Mouse (Mus musculus) kidney, adult 9 months (tissue): Measurements from ENCODE around the gene Rpn2.
A peak's percentile ranks its signal among the peaks of the same experiment; 100 is the strongest.

Source experiments
- DNase-seq: peaks from one replicate; pipeline ENCODE4 v3.0.0; 2022

Rpn2 gene

GRCm38 (mm10) chr2:157360028-157360427 lies 81.2 kb downstream of the Rpn2 start:
- no peak for DNase-seq

GRCm38 (mm10) chr2:157363031-157363430 lies 84.2 kb downstream of the Rpn2 start:
- DNase-seq = no peak

DNA sequence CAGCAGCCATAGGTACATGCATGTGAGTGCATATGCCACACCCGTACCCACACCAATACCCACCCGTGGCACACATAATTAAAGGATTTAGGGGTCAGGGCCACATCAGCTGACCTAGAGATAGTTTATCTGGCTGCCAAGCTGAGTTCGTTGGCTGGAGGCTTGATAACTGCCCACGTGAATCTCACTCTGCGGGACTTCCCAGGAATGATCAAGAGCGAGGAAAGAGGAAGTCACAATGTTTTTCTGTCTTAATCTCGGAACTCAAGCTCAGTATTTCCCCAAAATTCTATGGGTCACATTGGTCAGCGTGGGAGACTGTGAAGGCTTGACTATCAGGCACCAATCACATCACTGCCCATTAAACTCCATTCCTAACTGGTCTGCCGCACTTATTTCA lies 87.9 kb downstream of the Rpn2 start:
- DNase-seq = no peak

- DNase-seq = peak; percentile 95
Observed at GRCm38 (mm10) chr2:157367184-157367893, 88.5 kb downstream of the Rpn2 start, which contains the start of gene Manbal. TSS of gene Manbal (plus strand) at chr2:157367594.

GRCm38 (mm10) chr2:157367991-157368390 lies 89.2 kb downstream of the Rpn2 start:
- no peak for DNase-seq

DNA sequence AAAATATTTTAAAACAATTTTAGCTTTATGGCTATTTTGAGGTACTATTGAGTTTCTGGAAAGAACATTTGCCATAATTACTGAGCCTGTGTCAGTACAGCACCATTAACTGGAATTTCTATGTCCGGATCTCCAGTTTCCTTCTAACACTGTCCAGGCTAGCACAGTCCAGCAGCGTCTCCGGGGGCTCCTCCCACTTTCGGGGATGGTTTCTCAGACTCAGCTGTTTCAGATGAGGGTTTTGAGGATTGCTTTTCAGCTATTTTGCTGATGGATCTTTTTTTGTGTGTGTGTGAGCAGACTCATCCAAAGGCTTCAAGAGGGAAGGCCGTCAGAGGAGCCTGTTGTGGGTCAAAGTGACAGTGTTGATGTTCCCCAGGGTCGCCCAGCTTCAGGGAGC lies 92.9 kb downstream of the Rpn2 start:
- DNase-seq = peak; percentile 26

GRCm38 (mm10) chr2:157373681-157374080 lies 94.9 kb downstream of the Rpn2 start:
- DNase-seq = no peak

GRCm38 (mm10) chr2:157375051-157375450 lies 96.2 kb downstream of the Rpn2 start:
- no peak for DNase-seq
